Mouse (Mus musculus): ENCODE measurements around the gene Fam3c. TPM values are rescaled to one million over a fixed set of nuclear protein-coding genes. Genes with fewer than 3 reads are reported as not detected.

The Fam3c gene
- 34.2 and 35.1 TPM in 2 replicates for polyA plus RNA-seq (2014; fragmentation: Nextera tagmentation; extraction: Ambion mirVana)

- Histone ChIP-seq H3K4me2 (ENCODE audit: low read depth, low read length, severe bottlenecking) (peak within 1 kb of the TSS; percentile 61), H3K9ac (ENCODE audit: low read length) (peak within 1 kb of the TSS; percentile 83), H3K4me3 (ENCODE audit: low read depth, low read length) (peak within 1 kb of the TSS; percentile 73), H3K36me3 (ENCODE audit: control insufficient read depth, insufficient read depth, low read length) (no peaks in the 10 kb centered on the region), H3K27ac (ENCODE audit: low read depth, low read length) (no peak within 1 kb of the TSS), H3K27me3 (ENCODE audit: control insufficient read depth, insufficient read depth, low read length) (no peaks in the 10 kb centered on the region), H3K9me3 (ENCODE audit: control insufficient read depth, low read length) (no peaks in the 10 kb centered on the region), H3K4me1 (replicated peaks; ENCODE audit: control insufficient read depth, insufficient read depth, low read length) (no peaks in the 10 kb centered on the region)
- ATAC-seq (replicated peaks; ENCODE audit: low FRiP score): peak; percentile 99
- DNase-seq (ENCODE audit: low spot score): peak; percentile 99
- WGBS: 2% methylated on average over 35 of the region's 38 CpGs
These were observed at the start of gene Fam3c for GRCm38 (mm10) chr6:22356086-22356507. Fam3c (minus strand) TSS chr6:22356243.

GRCm38 (mm10) chr6:22405021-22405420 is 49.0 kb upstream of the Fam3c start:
- Histone ChIP-seq H3K27ac (ENCODE audit: low read depth, low read length) (no peak overlapping the region), H3K4me1 (replicated peaks; ENCODE audit: control insufficient read depth, insufficient read depth, low read length) (no peaks in the 10 kb centered on the region), H3K9me3 (ENCODE audit: control insufficient read depth, low read length) (no peaks in the 10 kb centered on the region), H3K27me3 (ENCODE audit: control insufficient read depth, insufficient read depth, low read length) (no peaks in the 10 kb centered on the region), H3K36me3 (ENCODE audit: control insufficient read depth, insufficient read depth, low read length) (no peaks in the 10 kb centered on the region), H3K4me3 (ENCODE audit: low read depth, low read length) (no peak overlapping the region), H3K4me2 (ENCODE audit: low read depth, low read length, severe bottlenecking) (no peak overlapping the region), H3K9ac (ENCODE audit: low read length) (no peak overlapping the region)
- WGBS: 92% methylated on average over 3 of the region's 3 CpGs
- DNase-seq (ENCODE audit: low spot score): no peak
- ATAC-seq (replicated peaks; ENCODE audit: low FRiP score): no peak

- Histone ChIP-seq H3K9ac (ENCODE audit: low read length) (no peak overlapping the region), H3K4me3 (ENCODE audit: low read depth, low read length) (no peak overlapping the region), H3K4me1 (replicated peaks; ENCODE audit: control insufficient read depth, insufficient read depth, low read length) (no peaks in the 10 kb centered on the region), H3K4me2 (ENCODE audit: low read depth, low read length, severe bottlenecking) (no peak overlapping the region), H3K27me3 (ENCODE audit: control insufficient read depth, insufficient read depth, low read length) (no peaks in the 10 kb centered on the region), H3K36me3 (ENCODE audit: control insufficient read depth, insufficient read depth, low read length) (no peaks in the 10 kb centered on the region), H3K27ac (ENCODE audit: low read depth, low read length) (no peak overlapping the region), H3K9me3 (ENCODE audit: control insufficient read depth, low read length) (no peaks in the 10 kb centered on the region)
- ATAC-seq (replicated peaks; ENCODE audit: low FRiP score): no peak
- DNase-seq (ENCODE audit: low spot score): no peak
- WGBS: 90% methylated on average over 5 of the region's 5 CpGs
These were observed 47.7 kb upstream of the Fam3c start for GRCm38 (mm10) chr6:22403736-22404135.

- Histone ChIP-seq H3K27me3 (ENCODE audit: control insufficient read depth, insufficient read depth, low read length) (no peaks in the 10 kb centered on the region), H3K4me2 (ENCODE audit: low read depth, low read length, severe bottlenecking) (no peak overlapping the region), H3K9ac (ENCODE audit: low read length) (no peak overlapping the region), H3K4me3 (ENCODE audit: low read depth, low read length) (no peak overlapping the region), H3K27ac (ENCODE audit: low read depth, low read length) (no peak overlapping the region), H3K4me1 (replicated peaks; ENCODE audit: control insufficient read depth, insufficient read depth, low read length) (no peaks in the 10 kb centered on the region), H3K9me3 (ENCODE audit: control insufficient read depth, low read length) (no peaks in the 10 kb centered on the region), H3K36me3 (ENCODE audit: control insufficient read depth, insufficient read depth, low read length) (no peaks in the 10 kb centered on the region)
- DNase-seq (ENCODE audit: low spot score) (no peak), ATAC-seq (replicated peaks; ENCODE audit: low FRiP score) (no peak)
- 68% methylated on average over 9 of the region's 9 CpGs for WGBS
These were observed 47.3 kb upstream of the Fam3c start for GRCm38 (mm10) chr6:22403317-22403716.

- 79% methylated on average over 13 of the region's 13 CpGs for WGBS
- DNase-seq (ENCODE audit: low spot score) (no peak), ATAC-seq (replicated peaks; ENCODE audit: low FRiP score) (no peak)
- Histone ChIP-seq H3K4me3 (ENCODE audit: low read depth, low read length) (no peak overlapping the region), H3K27ac (ENCODE audit: low read depth, low read length) (no peak overlapping the region), H3K4me2 (ENCODE audit: low read depth, low read length, severe bottlenecking) (no peak overlapping the region), H3K27me3 (ENCODE audit: control insufficient read depth, insufficient read depth, low read length) (no peaks in the 10 kb centered on the region), H3K9ac (ENCODE audit: low read length) (no peak overlapping the region), H3K4me1 (replicated peaks; ENCODE audit: control insufficient read depth, insufficient read depth, low read length) (no peaks in the 10 kb centered on the region), H3K9me3 (ENCODE audit: control insufficient read depth, low read length) (no peaks in the 10 kb centered on the region), H3K36me3 (ENCODE audit: control insufficient read depth, insufficient read depth, low read length) (no peaks in the 10 kb centered on the region)
These were observed 46.6 kb upstream of the Fam3c start for GRCm38 (mm10) chr6:22402548-22403164.

GRCm38 (mm10) chr6:22402037-22402436 is 46.0 kb upstream of the Fam3c start:
- Histone ChIP-seq H3K4me1 (replicated peaks; ENCODE audit: control insufficient read depth, insufficient read depth, low read length) (no peaks in the 10 kb centered on the region), H3K36me3 (ENCODE audit: control insufficient read depth, insufficient read depth, low read length) (no peaks in the 10 kb centered on the region), H3K4me2 (ENCODE audit: low read depth, low read length, severe bottlenecking) (no peak overlapping the region), H3K27ac (ENCODE audit: low read depth, low read length) (no peak overlapping the region), H3K9ac (ENCODE audit: low read length) (no peak overlapping the region), H3K27me3 (ENCODE audit: control insufficient read depth, insufficient read depth, low read length) (no peaks in the 10 kb centered on the region), H3K9me3 (ENCODE audit: control insufficient read depth, low read length) (no peaks in the 10 kb centered on the region), H3K4me3 (ENCODE audit: low read depth, low read length) (no peak overlapping the region)
- ATAC-seq (replicated peaks; ENCODE audit: low FRiP score) (no peak), DNase-seq (ENCODE audit: low spot score) (no peak)
- 88% methylated on average over 5 of the region's 5 CpGs for WGBS

- ATAC-seq (replicated peaks; ENCODE audit: low FRiP score): no peak
- DNase-seq (ENCODE audit: low spot score): no peak
- no peak overlapping the region for H3K9ac ChIP-seq (ENCODE audit: low read length)
- no peak overlapping the region for H3K4me3 ChIP-seq (ENCODE audit: low read depth, low read length)
- H3K36me3 ChIP-seq (ENCODE audit: control insufficient read depth, insufficient read depth, low read length): no peaks in the 10 kb centered on the region
- H3K27ac ChIP-seq (ENCODE audit: low read depth, low read length): no peak overlapping the region
- H3K4me2 ChIP-seq (ENCODE audit: low read depth, low read length, severe bottlenecking): no peak overlapping the region
- no peaks in the 10 kb centered on the region for H3K27me3 ChIP-seq (ENCODE audit: control insufficient read depth, insufficient read depth, low read length)
- H3K4me1 ChIP-seq (replicated peaks; ENCODE audit: control insufficient read depth, insufficient read depth, low read length): no peaks in the 10 kb centered on the region
- 91% methylated on average over 6 of the region's 7 CpGs for WGBS
- H3K9me3 ChIP-seq (ENCODE audit: control insufficient read depth, low read length): no peaks in the 10 kb centered on the region
These were observed 42.2 kb upstream of the Fam3c start for GRCm38 (mm10) chr6:22398079-22398774.

GRCm38 (mm10) chr6:22395207-22395606 is 39.2 kb upstream of the Fam3c start:
- H3K9ac ChIP-seq (ENCODE audit: low read length): no peak overlapping the region
- H3K4me1 ChIP-seq (replicated peaks; ENCODE audit: control insufficient read depth, insufficient read depth, low read length): no peaks in the 10 kb centered on the region
- no peaks in the 10 kb centered on the region for H3K36me3 ChIP-seq (ENCODE audit: control insufficient read depth, insufficient read depth, low read length)
- no peak overlapping the region for H3K4me3 ChIP-seq (ENCODE audit: low read depth, low read length)
- DNase-seq (ENCODE audit: low spot score): no peak
- no peaks in the 10 kb centered on the region for H3K9me3 ChIP-seq (ENCODE audit: control insufficient read depth, low read length)
- no peak overlapping the region for H3K4me2 ChIP-seq (ENCODE audit: low read depth, low read length, severe bottlenecking)
- WGBS: 86% methylated on average over 3 of the region's 3 CpGs
- H3K27ac ChIP-seq (ENCODE audit: low read depth, low read length): no peak overlapping the region
- no peaks in the 10 kb centered on the region for H3K27me3 ChIP-seq (ENCODE audit: control insufficient read depth, insufficient read depth, low read length)
- no peak for ATAC-seq (replicated peaks; ENCODE audit: low FRiP score)
